25 mouse cellular contexts compared by ENCODE assay signal in genomic region chr19:60971598-60971997, GRCm38 (mm10).
"Had no signal": no experiment of that assay in that cellular context is flagged by ENCODE, and none has a peak within 500 bp of the region (broad histone marks: within the 10 kb centered on the region; RNA-seq: fewer than 3 reads in every experiment).

No protein-coding gene starts in this region.

- H3K27me3 ChIP-seq: heart, embryonic 12.5 days; hindbrain, embryonic 12.5 days; hindbrain, embryonic 15.5 days; limb, embryonic 12.5 days; liver, embryonic 13.5 days had no signal

- H3K9me3 ChIP-seq: heart, embryonic 10.5 days; heart, embryonic 12.5 days; hindbrain, embryonic 10.5 days; hindbrain, embryonic 12.5 days; hindbrain, embryonic 15.5 days; limb, embryonic 10.5 days; limb, embryonic 12.5 days; liver, embryonic 13.5 days had no signal

- ATAC-seq: hindbrain, postnatal 0 days; intestine, postnatal 0 days had no signal

- H3K9ac ChIP-seq: heart, embryonic 12.5 days; hindbrain, embryonic 12.5 days; hindbrain, embryonic 15.5 days; limb, embryonic 12.5 days; liver, embryonic 13.5 days had no signal

- H3K27ac ChIP-seq: gastrocnemius, adult 2 months; heart, embryonic 10.5 days; hindbrain, embryonic 10.5 days; hindbrain, embryonic 12.5 days; hindbrain, embryonic 15.5 days; hindbrain, postnatal 0 days; layer of hippocampus, adult 2 months; left cerebral cortex, adult 2 months; limb, embryonic 10.5 days; limb, embryonic 12.5 days; liver, embryonic 13.5 days had no signal

- DNase-seq: gastrocnemius, adult 2 months; gastrocnemius, postnatal 10 days; gastrocnemius, postnatal 25 days; heart, adult 18-20 months; heart, postnatal 10 days; heart, postnatal 4 days; kidney, adult 18-20 months; kidney, adult 8-10 months; kidney, postnatal 10 days; kidney, postnatal 25 days; kidney, postnatal 4 days; liver; liver, embryonic 13.5 days had no signal

- H3K4me1 ChIP-seq: heart, embryonic 10.5 days; hindbrain, embryonic 10.5 days; hindbrain, embryonic 12.5 days; hindbrain, embryonic 15.5 days; limb, embryonic 10.5 days; limb, embryonic 12.5 days; liver, embryonic 13.5 days had no signal

- H3K4me3 ChIP-seq: gastrocnemius, adult 2 months; heart, embryonic 10.5 days; heart, embryonic 12.5 days; hindbrain, embryonic 10.5 days; hindbrain, embryonic 12.5 days; hindbrain, embryonic 15.5 days; layer of hippocampus, adult 2 months; left cerebral cortex, adult 2 months; limb, embryonic 10.5 days; limb, embryonic 12.5 days; liver, embryonic 13.5 days had no signal

- H3K36me3 ChIP-seq: heart, embryonic 10.5 days; heart, embryonic 12.5 days; hindbrain, embryonic 10.5 days; hindbrain, embryonic 12.5 days; hindbrain, embryonic 15.5 days; limb, embryonic 10.5 days; limb, embryonic 12.5 days; liver, embryonic 13.5 days had no signal

- H3K4me2 ChIP-seq: heart, embryonic 12.5 days; hindbrain, embryonic 12.5 days; hindbrain, embryonic 15.5 days; limb, embryonic 12.5 days; liver, embryonic 11.5 days; liver, embryonic 13.5 days had no signal
